Mouse (Mus musculus): ENCODE measurements around the gene Erc1. TPM values are rescaled to one million over a fixed set of nuclear protein-coding genes. Genes with fewer than 3 reads are reported as not detected.

The Erc1 gene
- polyA plus RNA-seq, 1 experiment from 2014 or later = 41.4 TPM

GRCm38 (mm10) chr6:119570797-119571196 lies 277.2 kb downstream of the Erc1 start:
- H3K9ac ChIP-seq = no peak overlapping the region
- no peaks in the 10 kb centered on the region for H3K4me1 ChIP-seq
- H3K4me3 ChIP-seq = no peak overlapping the region
- ATAC-seq (ENCODE audit: low FRiP score) = no peak
- H3K36me3 ChIP-seq = peaks cover 36% of the 10 kb centered on the region
- H3K27ac ChIP-seq = no peak overlapping the region
- no peaks in the 10 kb centered on the region for H3K9me3 ChIP-seq (replicated peaks)
- 86% methylated on average over 4 of the region's 4 CpGs for WGBS
- H3K4me2 ChIP-seq (replicated peaks) = no peak overlapping the region
- no peaks in the 10 kb centered on the region for H3K27me3 ChIP-seq

- Histone ChIP-seq H3K36me3 (peaks cover 14% of the 10 kb centered on the region), H3K4me3 (no peak overlapping the region), H3K27ac (no peak overlapping the region), H3K9ac (no peak overlapping the region), H3K27me3 (no peaks in the 10 kb centered on the region), H3K4me2 (replicated peaks) (no peak overlapping the region), H3K9me3 (replicated peaks) (no peaks in the 10 kb centered on the region), H3K4me1 (no peaks in the 10 kb centered on the region)
- no peak for ATAC-seq (ENCODE audit: low FRiP score)
- 80% methylated on average over 2 of the region's 2 CpGs for WGBS
Observed at GRCm38 (mm10) chr6:119568339-119568738, 279.6 kb downstream of the Erc1 start.

GRCm38 (mm10) chr6:119565451-119566379 lies 282.3 kb downstream of the Erc1 start:
- 91% methylated on average over 23 of the region's 23 CpGs for WGBS
- Histone ChIP-seq H3K4me3 (no peak overlapping the region), H3K36me3 (no peaks in the 10 kb centered on the region), H3K4me1 (peaks cover 3% of the 10 kb centered on the region; the same call in 1 of the 2 replicates), H3K27ac (no peak overlapping the region), H3K27me3 (no peaks in the 10 kb centered on the region), H3K4me2 (replicated peaks) (no peak overlapping the region), H3K9me3 (replicated peaks) (no peaks in the 10 kb centered on the region), H3K9ac (no peak overlapping the region)
- ATAC-seq (ENCODE audit: low FRiP score) = no peak

GRCm38 (mm10) chr6:119562558-119562957 lies 285.4 kb downstream of the Erc1 start:
- ATAC-seq (ENCODE audit: low FRiP score) = no peak
- Histone ChIP-seq H3K27ac (no peak overlapping the region), H3K4me1 (peaks cover 3% of the 10 kb centered on the region; the same call in 1 of the 2 replicates), H3K36me3 (no peaks in the 10 kb centered on the region), H3K9ac (no peak overlapping the region), H3K4me3 (no peak overlapping the region), H3K27me3 (no peaks in the 10 kb centered on the region), H3K4me2 (replicated peaks) (no peak overlapping the region), H3K9me3 (replicated peaks) (no peaks in the 10 kb centered on the region)
- WGBS = 80% methylated on average over 10 of the region's 10 CpGs

- WGBS = 82% methylated on average over 7 of the region's 7 CpGs
- Histone ChIP-seq H3K4me3 (no peak overlapping the region), H3K27me3 (no peaks in the 10 kb centered on the region), H3K9me3 (replicated peaks) (no peaks in the 10 kb centered on the region), H3K4me2 (replicated peaks) (no peak overlapping the region), H3K36me3 (no peaks in the 10 kb centered on the region), H3K27ac (no peak overlapping the region), H3K9ac (no peak overlapping the region), H3K4me1 (peaks cover 3% of the 10 kb centered on the region; the same call in 1 of the 2 replicates)
- ATAC-seq (ENCODE audit: low FRiP score) = no peak
Observed at GRCm38 (mm10) chr6:119558855-119559254, 289.1 kb downstream of the Erc1 start.

- H3K27ac ChIP-seq = no peak overlapping the region
- no peaks in the 10 kb centered on the region for H3K36me3 ChIP-seq
- H3K9me3 ChIP-seq (replicated peaks) = no peaks in the 10 kb centered on the region
- H3K4me3 ChIP-seq = no peak overlapping the region
- no peak for ATAC-seq (ENCODE audit: low FRiP score)
- no peaks in the 10 kb centered on the region for H3K4me1 ChIP-seq
- no peak overlapping the region for H3K9ac ChIP-seq
- no peak overlapping the region for H3K4me2 ChIP-seq (replicated peaks)
- WGBS = 65% methylated on average over 8 of the region's 8 CpGs
- H3K27me3 ChIP-seq = no peaks in the 10 kb centered on the region
Observed at GRCm38 (mm10) chr6:119554439-119554838, 293.5 kb downstream of the Erc1 start.

GRCm38 (mm10) chr6:119544518-119544864 lies 303.5 kb downstream of the Erc1 start:
- peak overlapping the region; percentile 75 for H3K9ac ChIP-seq
- H3K27ac ChIP-seq = no peak overlapping the region
- no peaks in the 10 kb centered on the region for H3K9me3 ChIP-seq (replicated peaks)
- H3K4me3 ChIP-seq = peak overlapping the region; percentile 81
- peaks cover 26% of the 10 kb centered on the region for H3K27me3 ChIP-seq
- ATAC-seq (ENCODE audit: low FRiP score) = no peak; the same call in 1 of the 2 replicates
- H3K36me3 ChIP-seq = no peaks in the 10 kb centered on the region
- peak overlapping the region; percentile 92 for H3K4me2 ChIP-seq (replicated peaks)
- peaks cover 9% of the 10 kb centered on the region for H3K4me1 ChIP-seq
- 1% methylated on average over 14 of the region's 14 CpGs for WGBS

- peak; percentile 71 for ATAC-seq (ENCODE audit: low FRiP score)
- peak within 1 kb of the TSS; percentile 92 for H3K4me2 ChIP-seq (replicated peaks)
- peaks cover 26% of the 10 kb centered on the region for H3K27me3 ChIP-seq
- whole genome bisulfite sequencing = under 1% methylated on average over 82 of the region's 120 CpGs
- H3K4me1 ChIP-seq = peaks cover 9% of the 10 kb centered on the region
- H3K27ac ChIP-seq = no peak within 1 kb of the TSS
- H3K4me3 ChIP-seq = peak within 1 kb of the TSS; percentile 81
- H3K9ac ChIP-seq = peak within 1 kb of the TSS; percentile 75
- no peaks in the 10 kb centered on the region for H3K9me3 ChIP-seq (replicated peaks)
- no peaks in the 10 kb centered on the region for H3K36me3 ChIP-seq
Observed at GRCm38 (mm10) chr6:119543803-119544517, 304.0 kb downstream of the Erc1 start, which contains the start of gene Wnt5b. TSS of gene Wnt5b (minus strand) at chr6:119544347.

- under 1% methylated on average over 23 of the region's 30 CpGs for WGBS
- peak; percentile 46; the same call in 1 of the 2 replicates for ATAC-seq (ENCODE audit: low FRiP score)
- Histone ChIP-seq H3K9me3 (replicated peaks) (no peaks in the 10 kb centered on the region), H3K9ac (peak overlapping the region; percentile 75), H3K36me3 (no peaks in the 10 kb centered on the region), H3K4me2 (replicated peaks) (peak overlapping the region; percentile 92), H3K27me3 (peaks cover 26% of the 10 kb centered on the region), H3K4me1 (peaks cover 9% of the 10 kb centered on the region), H3K4me3 (peak overlapping the region; percentile 81), H3K27ac (no peak overlapping the region)
Observed at GRCm38 (mm10) chr6:119543456-119543802, 304.5 kb downstream of the Erc1 start.

GRCm38 (mm10) chr6:119535867-119536266 lies 312.1 kb downstream of the Erc1 start:
- no peak for ATAC-seq (ENCODE audit: low FRiP score)
- 80% methylated on average over 12 of the region's 12 CpGs for WGBS
- H3K27me3 ChIP-seq = peaks cover 1% of the 10 kb centered on the region; the same call in 1 of the 2 replicates
- H3K9ac ChIP-seq = no peak overlapping the region
- no peak overlapping the region for H3K27ac ChIP-seq
- H3K36me3 ChIP-seq = no peaks in the 10 kb centered on the region
- H3K4me1 ChIP-seq = no peaks in the 10 kb centered on the region
- H3K4me2 ChIP-seq (replicated peaks) = no peak overlapping the region
- no peak overlapping the region for H3K4me3 ChIP-seq
- H3K9me3 ChIP-seq (replicated peaks) = no peaks in the 10 kb centered on the region

GRCm38 (mm10) chr6:119533170-119533709 lies 314.7 kb downstream of the Erc1 start:
- Histone ChIP-seq H3K36me3 (no peaks in the 10 kb centered on the region), H3K27me3 (no peaks in the 10 kb centered on the region), H3K4me2 (replicated peaks) (no peak overlapping the region), H3K27ac (no peak overlapping the region), H3K9ac (no peak overlapping the region), H3K4me3 (no peak overlapping the region), H3K9me3 (replicated peaks) (no peaks in the 10 kb centered on the region), H3K4me1 (no peaks in the 10 kb centered on the region)
- no peak for ATAC-seq (ENCODE audit: low FRiP score)
- 86% methylated on average over 9 of the region's 9 CpGs for WGBS

GRCm38 (mm10) chr6:119529659-119530058 lies 318.3 kb downstream of the Erc1 start:
- WGBS = 94% methylated on average over 3 of the region's 3 CpGs

More at GRCm38 (mm10) chr6:119529659-119530058, 318.3 kb downstream of the Erc1 start:
- no peak overlapping the region for H3K4me3 ChIP-seq
- H3K36me3 ChIP-seq = no peaks in the 10 kb centered on the region
- no peaks in the 10 kb centered on the region for H3K27me3 ChIP-seq
- H3K4me2 ChIP-seq (replicated peaks) = no peak overlapping the region
- H3K9ac ChIP-seq = no peak overlapping the region
- no peaks in the 10 kb centered on the region for H3K9me3 ChIP-seq (replicated peaks)
- no peak for ATAC-seq (ENCODE audit: low FRiP score)
- H3K4me1 ChIP-seq = no peaks in the 10 kb centered on the region; the same call in 1 of the 2 replicates
- H3K27ac ChIP-seq = no peak overlapping the region

All from hindbrain, embryonic 12.5 days (tissue).